In genomic region chr8:94532873-94533671, GRCm38 (mm10) we compare ENCODE assay signal across 9 mouse cellular contexts. TPM values are rescaled to one million over a fixed set of nuclear protein-coding genes. Genes with fewer than 3 reads are reported as not detected.
DNase-seq lines count a peak whose midpoint lies in the region; ATAC-seq and TF ChIP-seq lines count a peak whose summit lies in the region.
"Had no signal": no experiment of that assay in that cellular context is flagged by ENCODE, and none has a peak within 500 bp of the region (broad histone marks: within the 10 kb centered on the region; RNA-seq: fewer than 3 reads in every experiment).

TSS of gene Cpne2 (plus strand) at chr8:94532990.

- H3K9ac ChIP-seq in embryonic facial prominence, embryonic 12.5 days = peak within 1 kb of the TSS; percentile 77
- peak within 1 kb of the TSS; percentile 76 for H3K9ac ChIP-seq in limb, embryonic 12.5 days (replicated peaks)
- H3K9ac ChIP-seq in midbrain, embryonic 12.5 days (replicated peaks) = peak within 1 kb of the TSS; percentile 74

- peak within 1 kb of the TSS; percentile 37 for H3K4me3 ChIP-seq in cerebellum, adult 2 months (replicated peaks; ENCODE audit: insufficient read depth, low read depth, low read length)
- peak within 1 kb of the TSS; percentile 67 for H3K4me3 ChIP-seq in embryonic facial prominence, embryonic 12.5 days
- peak within 1 kb of the TSS; percentile 65 for H3K4me3 ChIP-seq in limb, embryonic 12.5 days (replicated peaks)
- H3K4me3 ChIP-seq in midbrain, embryonic 12.5 days = peak within 1 kb of the TSS; percentile 66
- H3K4me3 ChIP-seq in spleen, adult 2 months (ENCODE audit: extremely low read depth, insufficient read depth, insufficient read length) = peak within 1 kb of the TSS; percentile 57

- ATAC-seq in embryonic facial prominence, embryonic 12.5 days (ENCODE audit: insufficient number of reproducible peaks, insufficient read depth, low FRiP score, low TSS enrichment) = peak; percentile 82
- ATAC-seq in limb, embryonic 12.5 days (ENCODE audit: insufficient number of reproducible peaks, insufficient read depth, low FRiP score, low TSS enrichment, low read depth) = peak; percentile 71
- ATAC-seq in midbrain, embryonic 12.5 days (ENCODE audit: low FRiP score, low read depth) = peak; percentile 82

- TF ChIP-seq POLR2A in cerebellum, adult 2 months (IDR thresholded peaks at IDR 0.05; ENCODE audit: borderline replicate concordance, insufficient read depth, low read length) = no peak
- TF ChIP-seq POLR2A in spleen, adult 2 months (IDR thresholded peaks at IDR 0.05; ENCODE audit: low read depth, low read length) = no peak

- 1% methylated on average over 78 of the region's 81 CpGs for WGBS in cerebellum, adult 2 months
- 1% methylated on average over 70 of the region's 81 CpGs for WGBS in embryonic facial prominence, embryonic 12.5 days
- WGBS in limb, embryonic 12.5 days = 1% methylated on average over 63 of the region's 81 CpGs
- WGBS in midbrain, embryonic 12.5 days = under 1% methylated on average over 65 of the region's 81 CpGs
- WGBS in spleen, adult 2 months = 1% methylated on average over 74 of the region's 81 CpGs

- TF ChIP-seq CTCF in cerebellum, adult 2 months (IDR thresholded peaks at IDR 0.05; ENCODE audit: borderline replicate concordance, insufficient read depth, low read depth, low read length) = no peak
- peak; percentile 11; the same call in 1 of the 2 replicates for TF ChIP-seq CTCF in spleen, adult 2 months (IDR thresholded peaks at IDR 0.05; ENCODE audit: extremely low read depth, insufficient read depth, insufficient read length, insufficient replicate concordance)

- H3K9me3 ChIP-seq in embryonic facial prominence, embryonic 12.5 days = no peaks in the 10 kb centered on the region
- H3K9me3 ChIP-seq in limb, embryonic 12.5 days = no peaks in the 10 kb centered on the region
- H3K9me3 ChIP-seq in midbrain, embryonic 12.5 days = no peaks in the 10 kb centered on the region

- H3K4me1 ChIP-seq in cerebellum, adult 2 months (ENCODE audit: control insufficient read depth, insufficient read depth, low read length) = peaks cover 10% of the 10 kb centered on the region; the same call in 1 of the 2 replicates
- H3K4me1 ChIP-seq in embryonic facial prominence, embryonic 12.5 days = peaks cover 10% of the 10 kb centered on the region
- H3K4me1 ChIP-seq in limb, embryonic 12.5 days (replicated peaks) = 0 out of 2 replicates have a peak, but pooled peaks cover 10% of the 10 kb centered on the region
- peaks cover 28% of the 10 kb centered on the region for H3K4me1 ChIP-seq in midbrain, embryonic 12.5 days
- H3K4me1 ChIP-seq in spleen, adult 2 months (ENCODE audit: control insufficient read depth, insufficient read depth, insufficient read length) = no peaks in the 10 kb centered on the region

- peak within 1 kb of the TSS; percentile 93 for H3K4me2 ChIP-seq in embryonic facial prominence, embryonic 12.5 days (replicated peaks)
- peak within 1 kb of the TSS; percentile 95 for H3K4me2 ChIP-seq in limb, embryonic 12.5 days
- H3K4me2 ChIP-seq in midbrain, embryonic 12.5 days (replicated peaks) = peak within 1 kb of the TSS; percentile 95

- H3K36me3 ChIP-seq in embryonic facial prominence, embryonic 12.5 days = no peaks in the 10 kb centered on the region
- no peaks in the 10 kb centered on the region for H3K36me3 ChIP-seq in limb, embryonic 12.5 days
- no peaks in the 10 kb centered on the region for H3K36me3 ChIP-seq in midbrain, embryonic 12.5 days
- H3K36me3 ChIP-seq in spleen, adult 2 months (ENCODE audit: control insufficient read depth, insufficient read depth, low read length) = no peaks in the 10 kb centered on the region
- H3K36me3 ChIP-seq: G1E had no signal

- H3K27ac ChIP-seq in cerebellum, adult 2 months (ENCODE audit: insufficient read depth, low read length) = no peak within 1 kb of the TSS
- no peak within 1 kb of the TSS for H3K27ac ChIP-seq in embryonic facial prominence, embryonic 12.5 days
- H3K27ac ChIP-seq in limb, embryonic 12.5 days = no peak within 1 kb of the TSS
- H3K27ac ChIP-seq in midbrain, embryonic 12.5 days (replicated peaks) = peak within 1 kb of the TSS; percentile 25; the same call in 1 of the 2 replicates
- H3K27ac ChIP-seq in spleen, adult 2 months (ENCODE audit: insufficient read depth, low read length) = no peak within 1 kb of the TSS

- no peaks in the 10 kb centered on the region; the same call in 1 of the 2 replicates for H3K27me3 ChIP-seq in cerebellum, adult 2 months (ENCODE audit: control insufficient read depth, insufficient read depth, low read length)
- peaks cover 41% of the 10 kb centered on the region for H3K27me3 ChIP-seq in embryonic facial prominence, embryonic 12.5 days
- peaks cover 58% of the 10 kb centered on the region for H3K27me3 ChIP-seq in limb, embryonic 12.5 days
- H3K27me3 ChIP-seq in midbrain, embryonic 12.5 days = peaks cover 80% of the 10 kb centered on the region
- peaks cover 10% of the 10 kb centered on the region for H3K27me3 ChIP-seq in spleen, adult 2 months (ENCODE audit: control insufficient read depth, insufficient read depth, low read length)

- DNase-seq in cerebellum, adult 2 months = peak; percentile 22 to 26
- DNase-seq in cerebellum, adult 9-11 months = no peak
- peak; percentile 74 to 89 for DNase-seq in heart, adult 18-20 months
- peak; percentile 47 for DNase-seq in kidney, adult 11 months
- DNase-seq in spleen, adult 2 months (ENCODE audit: low read depth in 1 of 2, low spot score in 2 of 2) = peak in 1 of 2 experiments; percentile 40

RNA-seq across cellular contexts. Expression of gene Cpne2, which starts in this region (rescaled TPM):
- polyA plus RNA-seq in cerebellum, adult 2 months (2012; rRNA removed) = 39.3 and 46.3 TPM in 2 replicates
- 10.6 and 11.2 TPM in 2 replicates for polyA plus RNA-seq in embryonic facial prominence, embryonic 12.5 days (2016; fragmentation: Nextera tagmentation; extraction: Ambion mirVana)
- 1 to 10 TPM; 3.8 to 3.9 TPM for total RNA-seq in heart, adult 18-20 months (2021)
- 6.9 and 7.0 TPM in 2 replicates for polyA plus RNA-seq in limb, embryonic 12.5 days (2016; fragmentation: Nextera tagmentation; extraction: Ambion mirVana)
- 9.9 and 10.0 TPM in 2 replicates for polyA plus RNA-seq in midbrain, embryonic 12.5 days (2016; fragmentation: Nextera tagmentation; extraction: Ambion mirVana)
- polyA plus RNA-seq in spleen, adult 2 months (2012; rRNA removed) = 28.6 and 29.7 TPM in 2 replicates
